Mouse (Mus musculus) megakaryocyte progenitor cell, adult 5-6 weeks (primary cell): ENCODE measurements around the gene Aebp1. TPM values are rescaled to one million over a fixed set of nuclear protein-coding genes. Genes with fewer than 3 reads are reported as not detected.
"Not testable (repeated sequence)": the region's sequence is repeated elsewhere in the genome, so short reads cannot be mapped to it uniquely, and the experiment has no call there.

ENCODE experiments used
- ATAC-seq: replicated peaks from 2 replicates; pipeline ENCODE4 v1.8.0; 2016; ENCODE audit warnings: mild to moderate bottlenecking, moderate TSS enrichment, inconsistent platforms; ENCODE audit not compliant: poor library complexity
- total RNA-seq, 2 experiments: library from RNA; stranded (forward) in 1 of 2; stranded (reverse) in 1 of 2; fragments of 157-497, 149-512 nt in 1 of 2; fragments of 200-1000 nt in 1 of 2; gene quantifications; 2 replicates each; pipeline versions ENCODE4 v1.2.3 to v1.2.4; 2015 to 2017

The Aebp1 gene
- total RNA-seq, 2 experiments from 2014 or later, result not detected

GRCm38 (mm10) chr11:5855481-5855880 lies 6.3 kb upstream of the Aebp1 start:
- ATAC-seq, result no peak

GRCm38 (mm10) chr11:5855902-5856301 lies 5.8 kb upstream of the Aebp1 start:
- no peak for ATAC-seq

GRCm38 (mm10) chr11:5856479-5857130 lies 5.1 kb upstream of the Aebp1 start:
- ATAC-seq, result no peak

- no peak for ATAC-seq
Observed at GRCm38 (mm10) chr11:5858723-5859122, 3.0 kb upstream of the Aebp1 start.

- no peak for ATAC-seq
Observed at GRCm38 (mm10) chr11:5859883-5860550, 1.7 kb upstream of the Aebp1 start.

- no peak for ATAC-seq
Observed at GRCm38 (mm10) chr11:5860639-5861038, 1.1 kb upstream of the Aebp1 start.

- no peak for ATAC-seq
Observed at GRCm38 (mm10) chr11:5862394-5863105, 803 bp downstream of the Aebp1 start.

- ATAC-seq, result no peak
Observed at GRCm38 (mm10) chr11:5867196-5867595, 5.4 kb downstream of the Aebp1 start.

GRCm38 (mm10) chr11:5868324-5868723 lies 6.6 kb downstream of the Aebp1 start:
- ATAC-seq, result no peak

- ATAC-seq, result no peak
Observed at GRCm38 (mm10) chr11:5869331-5869730, 7.6 kb downstream of the Aebp1 start.

- no peak for ATAC-seq
Observed at GRCm38 (mm10) chr11:5870069-5870468, 8.3 kb downstream of the Aebp1 start.

GRCm38 (mm10) chr11:5872707-5873106 lies 11.0 kb downstream of the Aebp1 start:
- no peak for ATAC-seq

- no peak for ATAC-seq
Observed at GRCm38 (mm10) chr11:5873192-5873591, 11.4 kb downstream of the Aebp1 start.

GRCm38 (mm10) chr11:5877421-5877820 lies 15.7 kb downstream of the Aebp1 start:
- no peak for ATAC-seq

GRCm38 (mm10) chr11:5877921-5878526 lies 16.3 kb downstream of the Aebp1 start, which contains the start of gene Pold2:
TSS of gene Pold2 (minus strand) at chr11:5878292.
- ATAC-seq, result peak; percentile 95

GRCm38 (mm10) chr11:5878661-5879060 lies 16.9 kb downstream of the Aebp1 start:
- no peak for ATAC-seq

GRCm38 (mm10) chr11:5879905-5880304 lies 18.2 kb downstream of the Aebp1 start:
- ATAC-seq, result peak; percentile 57

GRCm38 (mm10) chr11:5882518-5882917 lies 20.8 kb downstream of the Aebp1 start:
- ATAC-seq, result no peak

GRCm38 (mm10) chr11:5886187-5886586 lies 24.4 kb downstream of the Aebp1 start:
- ATAC-seq, result peak; percentile 78

- no peak for ATAC-seq
Observed at GRCm38 (mm10) chr11:5887250-5887649, 25.5 kb downstream of the Aebp1 start.

GRCm38 (mm10) chr11:5888563-5888962 lies 26.8 kb downstream of the Aebp1 start:
- ATAC-seq, result not testable (repeated sequence)
